Mouse (Mus musculus): ENCODE measurements at regions not wholly inside any gene's neighbourhood (a gene's known extent, or its start where the extent isn't known, plus 50 kb on each side); places are given as distances from the start of the nearest gene placed in this dataset.

GRCm38 (mm10) chr12:77041141-77041540 lies 79.1 kb upstream of the Max start:
- no peak overlapping the region for H3K27ac ChIP-seq (replicated peaks; ENCODE audit: low read depth, low read length)
- H3K36me3 ChIP-seq (ENCODE audit: control insufficient read depth, insufficient read depth, low read length): no peaks in the 10 kb centered on the region
- H3K27me3 ChIP-seq (ENCODE audit: control insufficient read depth, insufficient read depth, low read length): no peaks in the 10 kb centered on the region
- no peaks in the 10 kb centered on the region for H3K4me1 ChIP-seq (ENCODE audit: control insufficient read depth, insufficient read depth, low read length)
- no peak for TF ChIP-seq POLR2A (IDR thresholded peaks at IDR 0.05; ENCODE audit: borderline replicate concordance, extremely low read depth, insufficient read depth, insufficient read length)
- no peak for ATAC-seq (ENCODE audit: low FRiP score, low read depth)
- H3K4me3 ChIP-seq (replicated peaks; ENCODE audit: low read length): no peak overlapping the region
- no peak for DNase-seq (ENCODE audit: low spot score)
- 39% methylated on average over 5 of the region's 5 CpGs for WGBS
- H3K9ac ChIP-seq (ENCODE audit: low read depth, low read length, severe bottlenecking): no peak overlapping the region
- no peaks in the 10 kb centered on the region for H3K9me3 ChIP-seq (ENCODE audit: control insufficient read depth, low read length)
- no peak overlapping the region for H3K4me2 ChIP-seq (replicated peaks; ENCODE audit: low read depth, low read length, severe bottlenecking)

- H3K9ac ChIP-seq (ENCODE audit: low read depth, low read length, severe bottlenecking): no peak overlapping the region
- no peaks in the 10 kb centered on the region for H3K9me3 ChIP-seq (ENCODE audit: control insufficient read depth, low read length)
- WGBS: 85% methylated on average over 4 of the region's 4 CpGs
- DNase-seq (ENCODE audit: low spot score) (no peak), ATAC-seq (ENCODE audit: low FRiP score, low read depth) (no peak)
- no peaks in the 10 kb centered on the region for H3K4me1 ChIP-seq (ENCODE audit: control insufficient read depth, insufficient read depth, low read length)
- no peak overlapping the region for H3K4me3 ChIP-seq (replicated peaks; ENCODE audit: low read length)
- TF ChIP-seq POLR2A (IDR thresholded peaks at IDR 0.05; ENCODE audit: borderline replicate concordance, extremely low read depth, insufficient read depth, insufficient read length): no peak
- no peaks in the 10 kb centered on the region for H3K27me3 ChIP-seq (ENCODE audit: control insufficient read depth, insufficient read depth, low read length)
- H3K36me3 ChIP-seq (ENCODE audit: control insufficient read depth, insufficient read depth, low read length): no peaks in the 10 kb centered on the region
- no peak overlapping the region for H3K27ac ChIP-seq (replicated peaks; ENCODE audit: low read depth, low read length)
- H3K4me2 ChIP-seq (replicated peaks; ENCODE audit: low read depth, low read length, severe bottlenecking): no peak overlapping the region
Measured at GRCm38 (mm10) chr12:77039953-77040305, 77.9 kb upstream of the Max start.

GRCm38 (mm10) chr12:77039295-77039952 lies 77.4 kb upstream of the Max start:
- no peak for TF ChIP-seq POLR2A (IDR thresholded peaks at IDR 0.05; ENCODE audit: borderline replicate concordance, extremely low read depth, insufficient read depth, insufficient read length)
- Histone ChIP-seq H3K4me1 (ENCODE audit: control insufficient read depth, insufficient read depth, low read length) (no peaks in the 10 kb centered on the region), H3K4me2 (replicated peaks; ENCODE audit: low read depth, low read length, severe bottlenecking) (no peak overlapping the region), H3K9ac (ENCODE audit: low read depth, low read length, severe bottlenecking) (no peak overlapping the region), H3K27ac (replicated peaks; ENCODE audit: low read depth, low read length) (no peak overlapping the region), H3K4me3 (replicated peaks; ENCODE audit: low read length) (no peak overlapping the region), H3K9me3 (ENCODE audit: control insufficient read depth, low read length) (no peaks in the 10 kb centered on the region), H3K27me3 (ENCODE audit: control insufficient read depth, insufficient read depth, low read length) (no peaks in the 10 kb centered on the region), H3K36me3 (ENCODE audit: control insufficient read depth, insufficient read depth, low read length) (no peaks in the 10 kb centered on the region)
- 77% methylated on average over 17 of the region's 17 CpGs for WGBS
- DNase-seq (ENCODE audit: low spot score): peak; percentile 54
- no peak for ATAC-seq (ENCODE audit: low FRiP score, low read depth)

GRCm38 (mm10) chr12:77035676-77036075 lies 73.7 kb upstream of the Max start:
- H3K9ac ChIP-seq (ENCODE audit: low read depth, low read length, severe bottlenecking): no peak overlapping the region
- no peak for TF ChIP-seq POLR2A (IDR thresholded peaks at IDR 0.05; ENCODE audit: borderline replicate concordance, extremely low read depth, insufficient read depth, insufficient read length)
- DNase-seq (ENCODE audit: low spot score) (no peak), ATAC-seq (ENCODE audit: low FRiP score, low read depth) (no peak)
- H3K4me3 ChIP-seq (replicated peaks; ENCODE audit: low read length): no peak overlapping the region
- H3K4me2 ChIP-seq (replicated peaks; ENCODE audit: low read depth, low read length, severe bottlenecking): no peak overlapping the region
- no peaks in the 10 kb centered on the region for H3K36me3 ChIP-seq (ENCODE audit: control insufficient read depth, insufficient read depth, low read length)
- no peak overlapping the region for H3K27ac ChIP-seq (replicated peaks; ENCODE audit: low read depth, low read length)
- H3K9me3 ChIP-seq (ENCODE audit: control insufficient read depth, low read length): no peaks in the 10 kb centered on the region
- no peaks in the 10 kb centered on the region for H3K27me3 ChIP-seq (ENCODE audit: control insufficient read depth, insufficient read depth, low read length)
- H3K4me1 ChIP-seq (ENCODE audit: control insufficient read depth, insufficient read depth, low read length): no peaks in the 10 kb centered on the region
- 57% methylated on average over 2 of the region's 2 CpGs for WGBS

- H3K4me2 ChIP-seq (replicated peaks; ENCODE audit: low read depth, low read length, severe bottlenecking): no peak overlapping the region
- WGBS: 59% methylated on average over 1 of the region's 1 CpGs
- DNase-seq (ENCODE audit: low spot score) (no peak), ATAC-seq (ENCODE audit: low FRiP score, low read depth) (no peak)
- H3K27ac ChIP-seq (replicated peaks; ENCODE audit: low read depth, low read length): no peak overlapping the region
- H3K27me3 ChIP-seq (ENCODE audit: control insufficient read depth, insufficient read depth, low read length): no peaks in the 10 kb centered on the region
- no peak for TF ChIP-seq POLR2A (IDR thresholded peaks at IDR 0.05; ENCODE audit: borderline replicate concordance, extremely low read depth, insufficient read depth, insufficient read length)
- H3K4me1 ChIP-seq (ENCODE audit: control insufficient read depth, insufficient read depth, low read length): no peaks in the 10 kb centered on the region
- H3K36me3 ChIP-seq (ENCODE audit: control insufficient read depth, insufficient read depth, low read length): no peaks in the 10 kb centered on the region
- no peak overlapping the region for H3K4me3 ChIP-seq (replicated peaks; ENCODE audit: low read length)
- H3K9me3 ChIP-seq (ENCODE audit: control insufficient read depth, low read length): no peaks in the 10 kb centered on the region
- H3K9ac ChIP-seq (ENCODE audit: low read depth, low read length, severe bottlenecking): no peak overlapping the region
Measured at GRCm38 (mm10) chr12:77031448-77031847, 69.4 kb upstream of the Max start.

All from limb, embryonic 14.5 days (tissue).